Mouse (Mus musculus): ENCODE results near the gene Ano1.

DNA sequence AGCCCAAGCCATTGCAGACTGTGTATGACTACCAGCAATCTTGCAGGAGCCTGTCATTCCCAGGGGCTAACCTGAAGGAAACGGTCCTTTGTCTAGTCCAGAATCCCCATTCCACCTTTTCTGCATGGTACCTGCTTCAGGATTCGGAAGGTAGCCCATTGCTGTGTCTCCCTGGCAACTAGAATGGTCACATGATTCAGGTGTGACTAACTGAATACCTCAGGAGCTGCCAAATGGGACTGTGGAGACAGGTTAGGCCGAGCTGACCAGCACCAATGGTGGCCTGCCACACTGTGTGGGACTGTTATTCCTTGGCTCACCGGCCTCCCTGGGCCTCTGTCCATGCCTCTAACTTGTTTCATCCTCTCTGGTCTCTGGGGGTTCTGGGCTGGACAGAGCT lies 5.3 kb downstream of the Ano1 start:
- TF ChIP-seq EP300 (IDR thresholded peaks at IDR 0.05; ENCODE audit: low read depth in 1 of 2, low read length in 2 of 2) (no peak), HCFC1 (IDR thresholded peaks at IDR 0.05; ENCODE audit: low read depth, low read length) (no peak), CTCF (IDR thresholded peaks at IDR 0.05 in 2 of 3, conservative IDR thresholded peaks at IDR 0.05 in 1 of 3; ENCODE audit: control insufficient read depth in 1 of 3, insufficient read depth in 1 of 3, low read depth in 2 of 3, low read length in 3 of 3, poor library complexity in 1 of 3, severe bottlenecking in 1 of 3) (no peak), USF2 (IDR thresholded peaks at IDR 0.05; ENCODE audit: borderline replicate concordance in 1 of 2, insufficient read depth in 1 of 2, low read depth in 1 of 2, low read length in 2 of 2) (no peak), POLR2A (IDR thresholded peaks at IDR 0.05; ENCODE audit: control insufficient read depth in 1 of 2, insufficient read depth in 1 of 2, low read depth in 1 of 2, low read length in 2 of 2, poor library complexity in 1 of 2) (no peak), USF1 (IDR thresholded peaks at IDR 0.05; ENCODE audit: low read depth, low read length) (no peak)
